ENCODE assay signal across 23 mouse cellular contexts in genomic region chr1:39012576-39012975, GRCm38 (mm10). TPM values are rescaled to one million over a fixed set of nuclear protein-coding genes. Genes with fewer than 3 reads are reported as not detected.
DNase-seq lines count a peak whose midpoint lies in the region; ATAC-seq and TF ChIP-seq lines count a peak whose summit lies in the region.
"Had no signal": no experiment of that assay in that cellular context is flagged by ENCODE, and none has a peak within 500 bp of the region (broad histone marks: within the 10 kb centered on the region; RNA-seq: fewer than 3 reads in every experiment).

No protein-coding gene starts in this region.

- no peak for TF ChIP-seq CTCF in kidney, adult 2 months (conservative IDR thresholded peaks at IDR 0.05; ENCODE audit: insufficient read depth, insufficient read length, low read depth, low read length)
- no peak for TF ChIP-seq CTCF in hindbrain, postnatal 0 days (IDR thresholded peaks at IDR 0.05; ENCODE audit: low read depth)

- peak; percentile 25; the same call in 1 of the 2 replicates for ATAC-seq in frontal cortex, adult (ENCODE audit: low TSS enrichment)
- ATAC-seq in hindbrain, postnatal 0 days, result no peak
- ATAC-seq: activated CD4-positive, CD25-positive, alpha-beta regulatory T cell, adult 4 months; hindbrain, embryonic 16.5 days; midbrain, embryonic 13.5 days had no signal

- no peaks in the 10 kb centered on the region for H3K4me1 ChIP-seq in kidney, adult 2 months (ENCODE audit: control insufficient read depth, insufficient read depth, low read length)
- no peaks in the 10 kb centered on the region for H3K4me1 ChIP-seq in hindbrain, postnatal 0 days (ENCODE audit: insufficient read depth, low read length)
- H3K4me1 ChIP-seq: embryonic facial prominence, embryonic 15.5 days; midbrain, embryonic 13.5 days had no signal

- no peak for TF ChIP-seq POLR2A in kidney, adult 2 months (IDR thresholded peaks at IDR 0.05; ENCODE audit: low read depth, low read length)

- 86% methylated on average over 13 of the region's 13 CpGs for WGBS in kidney, adult 2 months
- 86% methylated on average over 13 of the region's 13 CpGs for WGBS in hindbrain, postnatal 0 days

- H3K9me3 ChIP-seq in hindbrain, postnatal 0 days (ENCODE audit: low read length), result no peaks in the 10 kb centered on the region
- H3K9me3 ChIP-seq: embryonic facial prominence, embryonic 15.5 days; heart, embryonic 15.5 days; midbrain, embryonic 13.5 days had no signal

- H3K27ac ChIP-seq in kidney, adult 2 months (ENCODE audit: insufficient read depth, low read depth, low read length), result no peak overlapping the region
- no peak overlapping the region for H3K27ac ChIP-seq in hindbrain, postnatal 0 days
- H3K27ac ChIP-seq: embryonic facial prominence, embryonic 15.5 days; heart, adult 2 months; heart, embryonic 15.5 days; midbrain, embryonic 13.5 days had no signal

- H3K9ac ChIP-seq in hindbrain, postnatal 0 days (replicated peaks; ENCODE audit: low read length), result no peak overlapping the region
- H3K9ac ChIP-seq: embryonic facial prominence, embryonic 15.5 days; heart, embryonic 15.5 days; midbrain, embryonic 13.5 days had no signal

- H3K36me3 ChIP-seq in kidney, adult 2 months (ENCODE audit: control insufficient read depth, insufficient read depth, low read length), result no peaks in the 10 kb centered on the region
- no peaks in the 10 kb centered on the region for H3K36me3 ChIP-seq in hindbrain, postnatal 0 days (ENCODE audit: insufficient read depth, low read length)
- H3K36me3 ChIP-seq: embryonic facial prominence, embryonic 15.5 days; heart, embryonic 15.5 days; midbrain, embryonic 13.5 days had no signal

- no peaks in the 10 kb centered on the region for H3K27me3 ChIP-seq in kidney, adult 2 months (replicated peaks; ENCODE audit: control insufficient read depth, insufficient read depth, low read length)
- H3K27me3 ChIP-seq in hindbrain, postnatal 0 days (ENCODE audit: insufficient read depth, low read length), result no peaks in the 10 kb centered on the region
- H3K27me3 ChIP-seq: embryonic facial prominence, embryonic 15.5 days; heart, embryonic 15.5 days; midbrain, embryonic 13.5 days had no signal

- H3K4me2 ChIP-seq in hindbrain, postnatal 0 days (ENCODE audit: low read depth, low read length), result no peak overlapping the region
- H3K4me2 ChIP-seq: embryonic facial prominence, embryonic 15.5 days; heart, embryonic 15.5 days; midbrain, embryonic 13.5 days had no signal

- peak; percentile 83 for DNase-seq in right cerebral cortex, adult 18-20 months
- DNase-seq in right cerebral cortex, postnatal 4 days, result no peak
- peak; percentile 19 to 23 for DNase-seq in layer of hippocampus, postnatal 36 days
- peak; percentile 50 to 68 for DNase-seq in right cerebral cortex, postnatal 36 days (ENCODE audit: low spot score in 2 of 2)
- DNase-seq in cerebellum, postnatal 4 days (ENCODE audit: low spot score in 2 of 2), result no peak
- no peak for DNase-seq in kidney, adult 2 months
- DNase-seq in hindbrain, postnatal 0 days (ENCODE audit: low spot score), result no peak
- DNase-seq: adrenal gland, postnatal 36 days; cerebellum, adult 18-20 months; cerebellum, postnatal 25 days; gastrocnemius, postnatal 14 days; heart, adult 2 months; kidney, adult 18-20 months; kidney, postnatal 10 days; liver; lung, postnatal 14 days; thymus, postnatal 36 days had no signal

- no peak overlapping the region for H3K4me3 ChIP-seq in kidney, adult 2 months (ENCODE audit: insufficient read depth, low read depth, low read length)
- no peak overlapping the region for H3K4me3 ChIP-seq in hindbrain, postnatal 0 days (ENCODE audit: low read length)
- H3K4me3 ChIP-seq: embryonic facial prominence, embryonic 15.5 days; heart, adult 2 months; heart, embryonic 15.5 days; midbrain, embryonic 13.5 days had no signal

RNA-seq across cellular contexts. Expression of gene Pdcl3, which starts 27.2 kb away (rescaled TPM):
- total RNA-seq in layer of hippocampus, postnatal 36 days (2021), result 10 to 100 TPM; 32.5 to 35.9 TPM
- 32.5 and 39.8 TPM in 2 replicates for polyA plus RNA-seq in kidney, adult 2 months (2012; rRNA removed)
- 33.4 and 40.8 TPM in 2 replicates for total RNA-seq in hindbrain, postnatal 0 days (2014; rRNA removed)
- polyA plus RNA-seq in hindbrain, postnatal 0 days (2015; fragmentation: Nextera tagmentation; extraction: Ambion mirVana), result 148 and 151 TPM in 2 replicates

Comparison
In these comparisons a context has a peak if more than half of its experiments do, and no peak if none do; other contexts are left out.
1. DNase-seq: peak in right cerebral cortex, adult 18-20 months (single experiment), layer of hippocampus, postnatal 36 days (2 of 2) and right cerebral cortex, postnatal 36 days (2 of 2); none in right cerebral cortex, postnatal 4 days (single experiment), cerebellum, postnatal 4 days (0 of 2), kidney, adult 2 months (single experiment) and hindbrain, postnatal 0 days (single experiment).